In the genomic region with DNA sequence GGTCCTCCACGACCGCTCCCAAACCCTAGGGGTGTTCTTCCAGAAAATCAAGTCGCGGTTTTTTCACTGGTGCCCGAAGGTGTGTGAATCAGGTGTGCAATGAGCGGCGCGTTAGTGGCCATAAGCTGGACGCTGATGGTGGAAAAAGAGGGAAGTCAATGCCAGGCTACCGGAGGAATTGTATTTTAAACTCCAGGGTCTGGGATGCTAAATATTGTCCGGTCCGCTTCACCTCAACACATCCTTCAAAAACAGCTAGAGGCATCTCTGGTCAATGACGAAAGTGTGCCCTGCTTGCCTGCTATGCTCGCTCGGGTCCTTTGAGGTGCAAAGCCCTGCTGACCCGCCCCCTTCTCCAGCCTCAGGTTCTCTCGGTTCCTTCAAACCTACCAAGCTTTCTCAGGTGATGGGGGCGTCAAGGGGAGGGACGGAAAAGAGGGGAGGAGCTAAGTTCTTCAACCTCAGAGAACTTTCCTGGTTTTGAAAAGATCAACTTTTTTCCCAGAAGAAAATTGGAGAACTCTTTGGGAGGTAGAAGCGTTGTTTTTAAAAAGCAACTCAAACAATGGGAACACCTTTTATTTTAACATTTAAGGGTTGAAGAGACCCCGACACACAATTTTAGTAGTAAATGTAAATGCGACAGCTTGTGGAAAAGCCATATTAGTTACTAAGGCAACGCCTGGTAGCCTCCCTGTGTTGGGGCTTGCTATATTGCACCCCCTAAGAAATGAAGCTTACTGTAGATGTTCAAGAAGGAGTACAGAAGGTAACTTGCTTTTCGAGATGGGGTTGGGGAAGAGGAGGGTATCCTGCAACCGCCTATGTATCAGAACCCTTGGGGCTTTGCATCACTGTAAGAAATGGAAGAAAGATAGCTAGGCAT, we compare ENCODE assay signal across 14 mouse cellular contexts. TPM values are rescaled to one million over a fixed set of nuclear protein-coding genes. Genes with fewer than 3 reads are reported as not detected.
A peak's percentile ranks its signal among the peaks of the same experiment; 100 is the strongest.
DNase-seq lines count a peak whose midpoint lies in the region; ATAC-seq and TF ChIP-seq lines count a peak whose summit lies in the region.
"Had no signal": no experiment of that assay in that cellular context is flagged by ENCODE, and none has a peak within 500 bp of the region (broad histone marks: within the 10 kb centered on the region; RNA-seq: fewer than 3 reads in every experiment).

No protein-coding gene starts in this region.

- H3K36me3 ChIP-seq in neural tube, embryonic 11.5 days (ENCODE audit: control insufficient read depth, insufficient read depth, low read length), result no peaks in the 10 kb centered on the region
- no peaks in the 10 kb centered on the region for H3K36me3 ChIP-seq in embryonic facial prominence, embryonic 12.5 days
- H3K36me3 ChIP-seq in hindbrain, embryonic 15.5 days, result no peaks in the 10 kb centered on the region
- H3K36me3 ChIP-seq: intestine, embryonic 15.5 days; liver, embryonic 13.5 days had no signal

- 0 out of 2 replicates have a peak, but pooled peaks have one; percentile 29 for ATAC-seq in neural tube, embryonic 11.5 days (ENCODE audit: insufficient read depth, low FRiP score, low TSS enrichment)
- ATAC-seq in embryonic facial prominence, embryonic 12.5 days (ENCODE audit: insufficient number of reproducible peaks, insufficient read depth, low FRiP score, low TSS enrichment), result no peak
- 0 out of 2 replicates have a peak, but pooled peaks have one; percentile 20 for ATAC-seq in hindbrain, embryonic 15.5 days (ENCODE audit: low FRiP score, low read depth)
- ATAC-seq: intestine, embryonic 15.5 days had no signal

- no peak overlapping the region for H3K27ac ChIP-seq in neural tube, embryonic 11.5 days (ENCODE audit: low read depth, low read length)
- H3K27ac ChIP-seq in embryonic facial prominence, embryonic 12.5 days, result no peak overlapping the region
- H3K27ac ChIP-seq in hindbrain, embryonic 15.5 days (replicated peaks), result no peak overlapping the region
- H3K27ac ChIP-seq in olfactory bulb, adult 2 months (ENCODE audit: insufficient read depth, low read depth, low read length), result peak overlapping the region; percentile 82
- H3K27ac ChIP-seq: heart, adult 2 months; intestine, embryonic 15.5 days; liver, embryonic 13.5 days; macrophage had no signal

- no peaks in the 10 kb centered on the region for H3K4me1 ChIP-seq in neural tube, embryonic 11.5 days (ENCODE audit: control insufficient read depth, insufficient read depth, low read length)
- no peaks in the 10 kb centered on the region for H3K4me1 ChIP-seq in embryonic facial prominence, embryonic 12.5 days
- peaks cover 21% of the 10 kb centered on the region; the same call in 1 of the 2 replicates for H3K4me1 ChIP-seq in hindbrain, embryonic 15.5 days (replicated peaks)
- peaks cover 10% of the 10 kb centered on the region; the same call in 1 of the 2 replicates for H3K4me1 ChIP-seq in olfactory bulb, adult 2 months (ENCODE audit: control insufficient read depth, insufficient read depth, low read length)
- H3K4me1 ChIP-seq: intestine, embryonic 15.5 days; liver, embryonic 13.5 days had no signal

- no peak for TF ChIP-seq POLR2A in olfactory bulb, adult 2 months (IDR thresholded peaks at IDR 0.05; ENCODE audit: insufficient read depth, low read depth, low read length)

- H3K27me3 ChIP-seq in neural tube, embryonic 11.5 days (ENCODE audit: control insufficient read depth, insufficient read depth, low read length), result peaks cover 29% of the 10 kb centered on the region
- H3K27me3 ChIP-seq in embryonic facial prominence, embryonic 12.5 days, result peaks cover 44% of the 10 kb centered on the region
- H3K27me3 ChIP-seq in hindbrain, embryonic 15.5 days, result peaks cover 5% of the 10 kb centered on the region; the same call in 1 of the 2 replicates
- H3K27me3 ChIP-seq: CH12.LX had no signal

- H3K4me2 ChIP-seq in neural tube, embryonic 11.5 days (ENCODE audit: low read depth), result peak overlapping the region; percentile 36
- H3K4me2 ChIP-seq in embryonic facial prominence, embryonic 12.5 days (replicated peaks), result peak overlapping the region; percentile 24; the same call in 1 of the 2 replicates
- H3K4me2 ChIP-seq in hindbrain, embryonic 15.5 days, result peak overlapping the region; percentile 72
- H3K4me2 ChIP-seq: liver, embryonic 13.5 days had no signal

- H3K4me3 ChIP-seq in neural tube, embryonic 11.5 days (ENCODE audit: low read depth, low read length), result peak overlapping the region; percentile 1; the same call in 1 of the 2 replicates
- H3K4me3 ChIP-seq in embryonic facial prominence, embryonic 12.5 days, result no peak overlapping the region
- H3K4me3 ChIP-seq in hindbrain, embryonic 15.5 days, result peak overlapping the region; percentile 57
- peak overlapping the region; percentile 88 for H3K4me3 ChIP-seq in olfactory bulb, adult 2 months (ENCODE audit: insufficient read depth, low read depth, low read length)
- H3K4me3 ChIP-seq: erythroblast, embryonic 14.5 days; heart, adult 2 months; intestine, embryonic 15.5 days; liver, embryonic 13.5 days had no signal

- 9% methylated on average over 25 of the region's 25 CpGs for WGBS in neural tube, embryonic 11.5 days
- 9% methylated on average over 25 of the region's 25 CpGs for WGBS in embryonic facial prominence, embryonic 12.5 days
- WGBS in hindbrain, embryonic 15.5 days, result 7% methylated on average over 25 of the region's 25 CpGs
- WGBS in olfactory bulb, adult 2 months, result 3% methylated on average over 25 of the region's 25 CpGs

- no peak for DNase-seq in neural tube, embryonic 11.5 days (ENCODE audit: low spot score)
- no peak for DNase-seq in neural tube, embryonic 10.5 days (ENCODE audit: extremely low spot score, low spot score)
- DNase-seq in urinary bladder, postnatal 10 days (ENCODE audit: low spot score), result no peak
- no peak for DNase-seq in heart, adult 8-10 months (ENCODE audit: low spot score)
- DNase-seq: heart, adult 2 months; liver, embryonic 13.5 days had no signal

- no peak for TF ChIP-seq CTCF in olfactory bulb, adult 2 months (IDR thresholded peaks at IDR 0.05; ENCODE audit: insufficient read depth, low read depth, low read length)

- no peak overlapping the region for H3K9ac ChIP-seq in neural tube, embryonic 11.5 days (ENCODE audit: low read length)
- H3K9ac ChIP-seq in embryonic facial prominence, embryonic 12.5 days, result no peak overlapping the region
- H3K9ac ChIP-seq in hindbrain, embryonic 15.5 days, result peak overlapping the region; percentile 53
- H3K9ac ChIP-seq: intestine, embryonic 15.5 days; liver, embryonic 13.5 days had no signal

- H3K9me3 ChIP-seq in neural tube, embryonic 11.5 days (ENCODE audit: control insufficient read depth, low read length), result no peaks in the 10 kb centered on the region
- no peaks in the 10 kb centered on the region for H3K9me3 ChIP-seq in embryonic facial prominence, embryonic 12.5 days
- H3K9me3 ChIP-seq in hindbrain, embryonic 15.5 days, result no peaks in the 10 kb centered on the region
- H3K9me3 ChIP-seq: intestine, embryonic 15.5 days; liver, embryonic 13.5 days had no signal

RNA-seq across cellular contexts. Expression of a gene that starts 1.2 kb away (rescaled TPM):
- polyA plus RNA-seq in neural tube, embryonic 11.5 days (2014; fragmentation: Nextera tagmentation; extraction: Ambion mirVana), result not detected in 2 replicates
- polyA plus RNA-seq in embryonic facial prominence, embryonic 12.5 days (2016; fragmentation: Nextera tagmentation; extraction: Ambion mirVana), result 0.09 and 0.14 TPM in 2 replicates
- 9.9 and 10.7 TPM in 2 replicates for polyA plus RNA-seq in hindbrain, embryonic 15.5 days (2015; fragmentation: Nextera tagmentation; extraction: Ambion mirVana)
- not detected in 2 replicates for polyA plus RNA-seq in olfactory bulb, adult 2 months (2012; ENCODE audit: insufficient read depth, insufficient read length, low replicate concordance, missing spikeins)
- total RNA-seq in heart, adult 8-10 months (2022), result 10 to 100 TPM; 13.5 to 17.3 (median 15.3) TPM
- total RNA-seq: CH12.LX had no signal
- polyA plus RNA-seq: macrophage; stomach, embryonic 14.5 days had no signal
